In the genomic region with DNA sequence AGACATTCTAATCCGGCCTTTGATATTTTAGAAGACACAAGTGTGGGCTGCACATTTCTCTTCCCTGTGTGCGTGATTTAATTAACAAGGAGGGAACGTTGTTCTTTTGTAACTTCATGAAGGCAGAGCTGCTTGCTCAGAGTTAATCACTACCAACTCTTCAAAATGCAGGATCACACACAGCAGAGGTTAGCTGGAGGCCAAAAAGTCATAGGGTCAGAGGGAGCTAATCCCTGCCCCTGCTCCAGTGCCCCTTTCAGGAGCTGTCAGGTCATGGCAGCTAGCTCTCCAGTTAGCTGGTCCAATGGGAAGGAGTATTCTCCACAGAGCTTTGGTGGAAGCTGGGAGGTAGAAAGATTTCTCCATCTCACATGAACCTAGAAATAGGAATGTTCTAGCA, we compare ENCODE assay signal across 16 mouse cellular contexts.
DNase-seq lines count a peak whose midpoint lies in the region; ATAC-seq lines count a peak whose summit lies in the region.
"Had no signal": no experiment of that assay in that cellular context is flagged by ENCODE, and none has a peak within 500 bp of the region (broad histone marks: within the 10 kb centered on the region; RNA-seq: fewer than 3 reads in every experiment).

No protein-coding gene starts in this region.

- no peak overlapping the region for H3K4me2 ChIP-seq in hindbrain, embryonic 12.5 days (replicated peaks)
- H3K4me2 ChIP-seq: heart, embryonic 13.5 days; limb, embryonic 15.5 days; lung, embryonic 14.5 days had no signal

- no peaks in the 10 kb centered on the region for H3K9me3 ChIP-seq in hindbrain, embryonic 10.5 days
- no peaks in the 10 kb centered on the region for H3K9me3 ChIP-seq in hindbrain, embryonic 12.5 days (replicated peaks)
- H3K9me3 ChIP-seq: heart, embryonic 13.5 days; limb, embryonic 15.5 days had no signal

- no peak overlapping the region for H3K27ac ChIP-seq in hindbrain, embryonic 10.5 days
- H3K27ac ChIP-seq in hindbrain, embryonic 12.5 days = no peak overlapping the region
- H3K27ac ChIP-seq: heart, embryonic 13.5 days; limb, embryonic 15.5 days had no signal

- no peaks in the 10 kb centered on the region; the same call in 1 of the 2 replicates for H3K27me3 ChIP-seq in hindbrain, embryonic 10.5 days (ENCODE audit: insufficient read depth, poor library complexity, severe bottlenecking)
- H3K27me3 ChIP-seq in hindbrain, embryonic 12.5 days = no peaks in the 10 kb centered on the region
- H3K27me3 ChIP-seq: heart, embryonic 13.5 days; limb, embryonic 15.5 days had no signal

- WGBS in hindbrain, embryonic 10.5 days = 24% methylated on average over 3 of the region's 3 CpGs
- 28% methylated on average over 3 of the region's 3 CpGs for WGBS in hindbrain, embryonic 12.5 days

- ATAC-seq in hindbrain, embryonic 12.5 days (ENCODE audit: low FRiP score) = no peak
- ATAC-seq: forebrain, embryonic 16.5 days had no signal

- H3K4me3 ChIP-seq in hindbrain, embryonic 10.5 days = no peak overlapping the region
- H3K4me3 ChIP-seq in hindbrain, embryonic 12.5 days = no peak overlapping the region
- H3K4me3 ChIP-seq: heart, embryonic 13.5 days; limb, embryonic 15.5 days had no signal

- H3K36me3 ChIP-seq in hindbrain, embryonic 10.5 days = no peaks in the 10 kb centered on the region
- no peaks in the 10 kb centered on the region for H3K36me3 ChIP-seq in hindbrain, embryonic 12.5 days
- H3K36me3 ChIP-seq: heart, embryonic 13.5 days; limb, embryonic 15.5 days had no signal

- peak; percentile 28 for DNase-seq in hindbrain, embryonic 10.5 days (ENCODE audit: low spot score)
- peak; percentile 47 for DNase-seq in embryo, embryonic 11 days
- DNase-seq in kidney, adult 9 months = peak; percentile 55
- DNase-seq in kidney, postnatal 36 days = peak; percentile 49 to 54
- no peak for DNase-seq in layer of hippocampus, postnatal 14 days (ENCODE audit: low spot score in 2 of 2)
- DNase-seq in cerebellum, postnatal 4 days (ENCODE audit: low spot score in 2 of 2) = no peak
- DNase-seq in cerebellum, adult 11-12 months = no peak
- DNase-seq: heart, postnatal 4 days; lung, embryonic 14.5 days; lung, postnatal 4 days; midbrain, embryonic 14.5 days; thymus, postnatal 36 days had no signal

- H3K9ac ChIP-seq in hindbrain, embryonic 12.5 days = no peak overlapping the region
- H3K9ac ChIP-seq: heart, embryonic 13.5 days; limb, embryonic 15.5 days; lung, embryonic 14.5 days had no signal

- H3K4me1 ChIP-seq in hindbrain, embryonic 10.5 days (replicated peaks) = peaks cover 16% of the 10 kb centered on the region
- H3K4me1 ChIP-seq in hindbrain, embryonic 12.5 days = peaks cover 3% of the 10 kb centered on the region; the same call in 1 of the 2 replicates
- H3K4me1 ChIP-seq: limb, embryonic 15.5 days had no signal

Comparison
In these comparisons a context has a peak if more than half of its experiments do, and no peak if none do; other contexts are left out.
1. DNase-seq: peak in hindbrain, embryonic 10.5 days (single experiment), embryo, embryonic 11 days (single experiment), kidney, adult 9 months (single experiment) and kidney, postnatal 36 days (2 of 2); none in layer of hippocampus, postnatal 14 days (0 of 2), cerebellum, postnatal 4 days (0 of 2) and cerebellum, adult 11-12 months (single experiment).